Mouse (Mus musculus) ovary, postnatal 36 days (tissue): ENCODE measurements around the gene Nfic.
A peak's percentile ranks its signal among the peaks of the same experiment; 100 is the strongest.

Source experiments
- DNase-seq: peaks from one replicate; pipeline ENCODE4 v3.0.0; 2022; ENCODE audit warnings: low spot score, mixed read lengths

Gene Nfic

GRCm38 (mm10) chr10:81404082-81404481, 51.4 kb downstream of the Nfic start:
- no peak for DNase-seq

GRCm38 (mm10) chr10:81403511-81403910, 51.9 kb downstream of the Nfic start:
- DNase-seq, result no peak

DNA sequence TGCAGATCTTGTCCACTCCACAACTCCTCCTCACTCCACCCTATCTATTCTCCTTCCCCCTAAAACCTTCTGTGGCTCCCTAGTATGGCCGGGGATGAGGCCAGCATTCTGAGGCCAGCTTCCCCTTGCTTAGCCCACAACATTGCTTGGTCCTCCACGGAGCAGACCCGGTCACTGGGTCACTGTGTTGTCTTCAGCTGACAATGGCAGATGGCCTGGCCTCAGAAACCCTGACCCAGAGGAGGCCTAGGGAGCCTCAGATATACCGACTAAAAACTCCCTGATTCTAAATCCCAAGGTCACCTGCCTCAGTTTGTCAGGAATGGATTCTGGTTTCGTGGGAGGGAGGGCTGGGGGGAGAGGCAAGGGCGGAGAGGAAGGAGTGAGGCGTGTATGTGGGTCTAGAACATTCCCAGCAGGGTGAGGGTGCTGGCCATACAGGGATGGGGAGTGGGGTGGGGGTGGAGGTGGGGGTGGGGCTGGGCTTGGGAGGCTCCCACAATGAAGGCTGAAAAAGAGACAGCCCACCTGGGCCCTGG, 53.1 kb downstream of the Nfic start:
- DNase-seq, result no peak

- DNase-seq, result peak; percentile 62
Observed at GRCm38 (mm10) chr10:81401521-81402226, 53.8 kb downstream of the Nfic start.

GRCm38 (mm10) chr10:81401205-81401520, 54.3 kb downstream of the Nfic start:
- no peak for DNase-seq

- DNase-seq, result no peak
Observed at GRCm38 (mm10) chr10:81400371-81401204, 54.8 kb downstream of the Nfic start.

GRCm38 (mm10) chr10:81399798-81400308, 55.6 kb downstream of the Nfic start:
- no peak for DNase-seq

GRCm38 (mm10) chr10:81399296-81399695, 56.1 kb downstream of the Nfic start:
- DNase-seq, result no peak

GRCm38 (mm10) chr10:81396749-81397148, 58.7 kb downstream of the Nfic start:
- no peak for DNase-seq

- DNase-seq, result no peak
Observed at GRCm38 (mm10) chr10:81395865-81396264, 59.6 kb downstream of the Nfic start.

- peak; percentile 67 for DNase-seq
Observed at GRCm38 (mm10) chr10:81395127-81395526, 60.3 kb downstream of the Nfic start.

GRCm38 (mm10) chr10:81393456-81394063, 61.9 kb downstream of the Nfic start:
- no peak for DNase-seq

- no peak for DNase-seq
Observed at GRCm38 (mm10) chr10:81392781-81393185, 62.7 kb downstream of the Nfic start, which contains the start of gene Smim24. Gene Smim24, plus strand, starts transcription at chr10:81393051.

- DNase-seq, result no peak
Observed at GRCm38 (mm10) chr10:81392270-81392669, 63.2 kb downstream of the Nfic start.

- DNase-seq, result no peak
Observed at GRCm38 (mm10) chr10:81390678-81390965, 64.8 kb downstream of the Nfic start.

- DNase-seq, result peak; percentile 75
Observed at GRCm38 (mm10) chr10:81389801-81390677, 65.4 kb downstream of the Nfic start.

DNA sequence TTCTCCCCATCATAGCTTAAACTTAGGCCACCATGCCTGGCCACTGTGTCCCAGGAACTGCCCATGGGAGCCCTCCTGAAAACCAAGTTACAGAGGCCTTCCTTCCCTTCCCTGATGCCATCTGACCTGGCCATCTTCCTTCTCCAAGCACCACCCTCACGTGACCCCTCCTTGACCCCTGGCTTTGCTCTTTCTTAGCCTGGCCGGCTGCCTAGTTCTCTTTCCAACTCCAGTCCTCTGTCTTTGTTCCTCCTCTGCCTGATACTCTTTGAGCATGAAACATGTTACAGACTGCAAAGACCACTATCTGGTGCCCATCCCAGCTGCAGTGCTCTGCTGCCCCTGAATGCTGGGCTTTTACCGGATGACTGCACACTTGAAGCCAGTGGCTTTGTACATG, 66.1 kb downstream of the Nfic start:
- peak; percentile 66 for DNase-seq

DNA sequence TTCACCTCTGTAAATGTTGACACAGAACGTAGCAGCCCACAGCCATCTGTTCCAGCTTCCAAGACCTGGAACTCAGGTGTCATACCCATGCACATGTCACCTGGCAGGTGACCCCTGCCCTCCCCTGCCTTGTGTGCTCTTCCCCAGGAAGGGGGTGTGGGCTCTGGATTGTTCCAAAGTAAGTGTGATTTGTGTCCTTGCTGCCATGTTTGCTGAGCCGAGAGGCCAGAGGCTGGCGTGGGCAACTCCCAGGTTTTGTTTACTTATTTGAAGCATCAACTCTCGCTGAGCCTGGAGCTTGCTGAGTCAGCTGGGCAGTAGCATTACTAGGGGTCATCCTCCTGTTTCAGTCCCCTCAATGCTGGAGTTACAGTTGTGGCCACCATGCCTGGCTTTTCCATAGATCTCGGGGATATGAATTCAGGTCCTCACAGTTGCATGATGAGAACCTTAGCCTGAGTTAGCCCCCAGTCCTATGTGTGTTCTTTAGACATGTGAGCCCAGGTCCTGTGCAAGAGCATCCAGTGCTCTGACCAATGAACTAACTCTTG, 66.9 kb downstream of the Nfic start, which contains the start of gene Gm48552:
Gene Gm48552 (plus strand): TSS at position 501 of the 551 bp plus-strand sequence.
- DNase-seq, result no peak

DNA sequence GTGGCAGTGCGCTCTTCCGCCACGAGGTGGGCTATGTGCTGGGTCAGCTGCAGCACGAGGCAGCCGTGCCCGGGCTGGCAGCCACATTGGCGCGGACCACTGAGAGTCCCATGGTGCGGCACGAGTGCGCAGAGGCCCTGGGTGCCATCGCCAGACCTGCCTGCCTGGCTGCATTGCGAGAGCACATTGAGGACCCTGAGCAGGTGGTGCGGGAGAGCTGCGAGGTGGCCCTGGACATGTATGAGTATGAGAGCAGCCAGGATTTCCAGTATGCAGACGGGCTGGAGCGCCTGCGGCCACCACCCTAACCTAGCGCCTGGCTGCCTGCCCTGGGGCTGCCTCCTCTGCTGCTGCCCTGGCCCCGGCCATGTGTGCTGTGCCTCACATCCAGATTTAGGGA, 67.7 kb downstream of the Nfic start:
- no peak for DNase-seq

DNA sequence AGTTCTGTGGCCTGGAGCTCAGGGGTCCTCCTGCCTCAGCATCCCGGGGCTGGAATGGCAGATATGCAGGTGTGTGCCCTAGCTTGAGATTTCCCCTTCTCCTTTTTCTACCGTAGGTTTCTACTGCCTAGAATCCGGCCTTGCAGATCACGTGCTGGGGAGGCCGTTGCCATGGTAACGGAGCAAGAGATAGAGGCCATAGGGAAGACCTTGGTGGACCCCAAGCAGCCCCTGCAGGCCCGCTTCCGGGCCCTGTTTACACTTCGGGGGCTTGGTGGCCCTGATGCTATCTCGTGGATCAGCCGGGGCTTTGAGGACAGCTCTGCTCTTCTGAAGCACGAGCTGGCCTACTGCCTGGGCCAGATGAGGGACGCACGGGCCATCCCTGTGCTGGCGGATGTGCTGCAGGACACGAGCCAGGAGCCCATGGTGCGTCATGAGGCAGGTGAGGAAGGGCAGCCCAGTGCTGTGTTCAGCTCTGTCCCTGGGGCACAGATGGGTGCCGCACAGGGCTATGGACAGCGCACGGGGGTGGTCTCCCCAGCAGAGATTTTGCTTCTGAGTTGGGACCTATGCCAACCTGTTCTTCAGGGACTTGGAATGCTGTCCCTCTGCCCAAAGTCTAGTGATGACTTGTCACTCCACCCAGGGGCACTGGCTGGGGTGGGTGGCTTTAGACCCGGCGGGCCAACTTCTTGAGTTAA, 69.7 kb downstream of the Nfic start:
- peak; percentile 62 for DNase-seq

GRCm38 (mm10) chr10:81384605-81384982, 70.8 kb downstream of the Nfic start:
- no peak for DNase-seq
